In the genomic region with DNA sequence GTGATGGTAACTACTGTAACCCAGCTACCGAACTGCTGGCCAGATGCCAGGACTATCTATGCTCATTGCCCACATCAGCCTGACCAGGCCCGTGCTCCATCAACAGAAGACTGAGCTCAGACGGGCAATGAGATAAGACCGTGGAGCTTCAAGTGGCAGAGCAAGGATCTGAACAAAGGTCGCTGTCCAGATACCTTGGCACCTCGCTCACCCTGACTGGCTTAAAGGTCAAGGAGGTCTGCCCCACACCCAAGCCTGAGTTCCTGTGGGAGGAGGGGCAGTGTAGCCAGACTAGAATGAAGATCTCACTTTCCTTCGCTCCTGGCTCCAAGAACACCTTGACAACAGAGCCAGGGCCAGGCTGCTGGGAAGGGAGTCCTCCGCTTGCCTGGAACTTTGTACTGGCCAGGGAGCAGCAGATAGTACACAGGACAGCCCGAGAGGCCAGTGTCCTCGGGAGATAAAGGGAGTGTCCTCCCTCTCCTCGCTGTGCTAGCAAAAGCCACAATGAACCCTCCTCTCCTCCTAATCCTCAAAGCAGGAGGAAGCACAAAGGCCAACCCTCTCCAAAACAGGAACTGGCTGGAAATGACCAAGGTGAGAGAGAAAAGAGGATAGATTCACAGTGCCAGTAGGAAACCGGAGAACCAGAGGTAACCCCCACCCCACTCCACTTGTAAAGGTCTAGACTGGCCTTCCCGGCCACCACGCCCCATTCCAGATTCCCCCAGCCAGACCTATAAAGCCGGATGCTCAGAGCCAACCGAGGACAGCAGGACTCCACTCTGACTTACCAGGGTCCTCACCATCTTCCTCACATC, we compare ENCODE assay signal across 8 mouse cellular contexts. TPM values are rescaled to one million over a fixed set of nuclear protein-coding genes. Genes with fewer than 3 reads are reported as not detected.
DNase-seq lines count a peak whose midpoint lies in the region; ATAC-seq and TF ChIP-seq lines count a peak whose summit lies in the region.
"Had no signal": no experiment of that assay in that cellular context is flagged by ENCODE, and none has a peak within 500 bp of the region (broad histone marks: within the 10 kb centered on the region; RNA-seq: fewer than 3 reads in every experiment).

No protein-coding gene starts in this region.

- DNase-seq in lung, embryonic 14.5 days, result peak; percentile 37
- no peak for DNase-seq in lung, postnatal 25 days (ENCODE audit: low spot score)
- peak; percentile 54 for DNase-seq in adrenal gland, postnatal 25 days
- DNase-seq in kidney, postnatal 10 days, result peak; percentile 57
- no peak for DNase-seq in cerebellum, postnatal 10 days
- DNase-seq: gastrocnemius, postnatal 25 days had no signal

- no peak overlapping the region for H3K4me2 ChIP-seq in lung, embryonic 14.5 days
- H3K4me2 ChIP-seq in stomach, embryonic 14.5 days (replicated peaks; ENCODE audit: low read depth, low read length), result no peak overlapping the region

- peaks cover 30% of the 10 kb centered on the region for H3K36me3 ChIP-seq in lung, embryonic 14.5 days (ENCODE audit: insufficient read depth)
- H3K36me3 ChIP-seq in stomach, embryonic 14.5 days (ENCODE audit: control insufficient read depth, insufficient read depth, low read length), result peaks cover 15% of the 10 kb centered on the region

- no peak overlapping the region for H3K9ac ChIP-seq in lung, embryonic 14.5 days
- no peak overlapping the region for H3K9ac ChIP-seq in stomach, embryonic 14.5 days (replicated peaks; ENCODE audit: low read depth, low read length)

- peak overlapping the region; percentile 27; the same call in 1 of the 2 replicates for H3K27ac ChIP-seq in lung, embryonic 14.5 days (ENCODE audit: low read depth)
- no peak overlapping the region for H3K27ac ChIP-seq in stomach, embryonic 14.5 days (ENCODE audit: low read length)

- ATAC-seq in lung, embryonic 14.5 days (ENCODE audit: insufficient read depth), result no peak; the same call in 1 of the 2 replicates
- ATAC-seq in stomach, embryonic 14.5 days (ENCODE audit: insufficient number of reproducible peaks, insufficient read depth, low FRiP score, low read depth), result 0 out of 2 replicates have a peak, but pooled peaks have one; percentile 42
- no peak for ATAC-seq in inflammation-experienced regulatory T-cells, adult 6 months

- no peak overlapping the region for H3K4me3 ChIP-seq in lung, embryonic 14.5 days (ENCODE audit: low read depth, low read length)
- no peak overlapping the region for H3K4me3 ChIP-seq in stomach, embryonic 14.5 days (ENCODE audit: low read depth, low read length)

- no peak for TF ChIP-seq CTCF in lung, embryonic 14.5 days (IDR thresholded peaks at IDR 0.05; ENCODE audit: low read depth)

- no peaks in the 10 kb centered on the region for H3K9me3 ChIP-seq in lung, embryonic 14.5 days (ENCODE audit: low read depth, low read length)
- H3K9me3 ChIP-seq in stomach, embryonic 14.5 days (ENCODE audit: control insufficient read depth, low read depth, low read length), result no peaks in the 10 kb centered on the region

- H3K27me3 ChIP-seq in lung, embryonic 14.5 days (ENCODE audit: insufficient read depth, low read length), result no peaks in the 10 kb centered on the region
- H3K27me3 ChIP-seq in stomach, embryonic 14.5 days (ENCODE audit: control insufficient read depth, insufficient read depth, low read length), result no peaks in the 10 kb centered on the region

- H3K4me1 ChIP-seq in lung, embryonic 14.5 days (ENCODE audit: insufficient read depth), result 0 out of 2 replicates have a peak, but pooled peaks cover 2% of the 10 kb centered on the region
- H3K4me1 ChIP-seq in stomach, embryonic 14.5 days (ENCODE audit: control insufficient read depth, insufficient read depth, low read length), result peaks cover 2% of the 10 kb centered on the region

- 60% methylated on average over 16 of the region's 16 CpGs for WGBS in lung, embryonic 14.5 days
- WGBS in stomach, embryonic 14.5 days, result 69% methylated on average over 16 of the region's 16 CpGs

RNA-seq across cellular contexts. Expression of gene Ormdl3, which starts 6.7 kb away (rescaled TPM):
- 6.6 and 6.9 TPM in 2 replicates for polyA plus RNA-seq in lung, embryonic 14.5 days (2014; fragmentation: Nextera tagmentation; extraction: Ambion mirVana)
- 96.8 and 98.6 TPM in 2 replicates for total RNA-seq in adrenal gland, postnatal 25 days (2021)
- 9.2 and 9.6 TPM in 2 replicates for polyA plus RNA-seq in stomach, embryonic 14.5 days (2014; fragmentation: Nextera tagmentation; extraction: Ambion mirVana)
- polyA plus RNA-seq in inflammation-experienced regulatory T-cells, adult 6 months (2017; shearing (Covaris generic)), result 10 to 100 TPM; 23.6 to 31.0 (median 30.7) TPM

RNA-seq across cellular contexts. Expression of gene Lrrc3c, which starts 17.6 kb away (rescaled TPM):
- polyA plus RNA-seq in lung, embryonic 14.5 days (2014; fragmentation: Nextera tagmentation; extraction: Ambion mirVana), result not detected in 2 replicates
- total RNA-seq in adrenal gland, postnatal 25 days (2021), result not detected in 2 replicates
- not detected in 2 replicates for polyA plus RNA-seq in stomach, embryonic 14.5 days (2014; fragmentation: Nextera tagmentation; extraction: Ambion mirVana)
- not detected for polyA plus RNA-seq in inflammation-experienced regulatory T-cells, adult 6 months (2017; shearing (Covaris generic))
- total RNA-seq: gastrocnemius, postnatal 25 days had no signal

RNA-seq across cellular contexts. Expression of gene Zpbp2, which starts 29.6 kb away (rescaled TPM):
- 0.57 TPM in 1 of 2 replicates, not detected in the other for polyA plus RNA-seq in lung, embryonic 14.5 days (2014; fragmentation: Nextera tagmentation; extraction: Ambion mirVana)
- 0.70 TPM in 1 of 2 replicates, not detected in the other for total RNA-seq in adrenal gland, postnatal 25 days (2021)
- polyA plus RNA-seq in stomach, embryonic 14.5 days (2014; fragmentation: Nextera tagmentation; extraction: Ambion mirVana), result 0.46 TPM in 1 of 2 replicates, not detected in the other
- polyA plus RNA-seq in inflammation-experienced regulatory T-cells, adult 6 months (2017; shearing (Covaris generic)), result 1 to 10 TPM; 3.4 to 5.0 (median 4.3) TPM
- total RNA-seq: gastrocnemius, postnatal 25 days had no signal

RNA-seq across cellular contexts. Expression of gene Ikzf3, which starts 34.7 kb away (rescaled TPM):
- polyA plus RNA-seq in lung, embryonic 14.5 days (2014; fragmentation: Nextera tagmentation; extraction: Ambion mirVana), result 0.14 and 0.32 TPM in 2 replicates
- 0.30 TPM in 1 of 2 replicates, not detected in the other for total RNA-seq in adrenal gland, postnatal 25 days (2021)
- 0.23 and 0.41 TPM in 2 replicates for polyA plus RNA-seq in stomach, embryonic 14.5 days (2014; fragmentation: Nextera tagmentation; extraction: Ambion mirVana)
- 100 to 1,000 TPM in 1 of 3 experiments, 10 to 100 TPM in 2; 75.8 to 102 (median 78.8) TPM for polyA plus RNA-seq in inflammation-experienced regulatory T-cells, adult 6 months (2017; shearing (Covaris generic))

RNA-seq across cellular contexts. Expression of gene Gm12355, which starts 45.0 kb away (rescaled TPM):
- polyA plus RNA-seq in lung, embryonic 14.5 days (2014; fragmentation: Nextera tagmentation; extraction: Ambion mirVana), result 1.2 and 1.4 TPM in 2 replicates
- total RNA-seq in adrenal gland, postnatal 25 days (2021), result 7.6 and 13.5 TPM in 2 replicates
- polyA plus RNA-seq in stomach, embryonic 14.5 days (2014; fragmentation: Nextera tagmentation; extraction: Ambion mirVana), result 0.59 and 0.94 TPM in 2 replicates
- polyA plus RNA-seq in inflammation-experienced regulatory T-cells, adult 6 months (2017; shearing (Covaris generic)), result 10 to 100 TPM in 2 of 3 experiments, 1 to 10 TPM in 1; 1.3 to 14.8 (median 10.7) TPM

Comparison
In these comparisons a context has a peak if more than half of its experiments do, and no peak if none do; other contexts are left out.
1. DNase-seq: peak in lung, embryonic 14.5 days (single experiment), adrenal gland, postnatal 25 days (single experiment) and kidney, postnatal 10 days (single experiment); none in lung, postnatal 25 days (single experiment) and cerebellum, postnatal 10 days (0 of 2).